Mouse (Mus musculus) monocyte, adult 5-6 weeks (primary cell): ENCODE measurements around the gene Dnm2. TPM values are rescaled to one million over a fixed set of nuclear protein-coding genes. Genes with fewer than 3 reads are reported as not detected.
"Not testable (repeated sequence)": the region's sequence is repeated elsewhere in the genome, so short reads cannot be mapped to it uniquely, and the experiment has no call there.

Experiments used
- ATAC-seq: fragments of 153-309, 156-312 bp; replicated peaks from 2 replicates; pipeline ENCODE4 v1.8.0; 2017; ENCODE audit warnings: mild to moderate bottlenecking; ENCODE audit not compliant: low TSS enrichment, insufficient number of reproducible peaks, severe bottlenecking, poor library complexity, low FRiP score
- total RNA-seq: library from RNA; stranded (forward); fragments of 200-1000, 200-491, 200-594 nt; gene quantifications from 3 replicates; pipeline ENCODE4 v1.2.3, GENCODE M21; 2017

Gene Dnm2
- total RNA-seq, 1 experiment from 2014 or later = 178 TPM

GRCm38 (mm10) chr9:21493907-21494306 is 69.2 kb downstream of the Dnm2 start:
- ATAC-seq = no peak

DNA sequence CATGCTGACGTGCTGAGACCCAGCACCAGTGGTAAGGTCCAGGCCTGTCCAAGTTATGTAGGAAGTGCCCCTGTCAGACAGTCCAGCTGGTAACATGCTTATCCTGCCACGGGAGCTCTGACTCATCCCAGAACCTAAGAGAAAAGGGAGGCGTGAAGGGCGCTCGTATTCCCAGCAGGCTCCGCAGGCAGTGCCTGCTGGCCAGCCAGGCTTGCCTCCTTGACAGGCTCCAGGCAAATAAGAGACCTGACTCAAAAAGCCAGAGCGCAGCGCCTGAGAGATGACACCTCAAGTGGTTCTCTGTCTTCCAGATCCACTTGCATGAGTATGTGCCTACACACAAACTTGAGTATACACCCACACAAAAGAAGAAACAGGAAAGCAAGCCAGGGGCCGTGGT is 70.0 kb downstream of the Dnm2 start:
- no peak for ATAC-seq

DNA sequence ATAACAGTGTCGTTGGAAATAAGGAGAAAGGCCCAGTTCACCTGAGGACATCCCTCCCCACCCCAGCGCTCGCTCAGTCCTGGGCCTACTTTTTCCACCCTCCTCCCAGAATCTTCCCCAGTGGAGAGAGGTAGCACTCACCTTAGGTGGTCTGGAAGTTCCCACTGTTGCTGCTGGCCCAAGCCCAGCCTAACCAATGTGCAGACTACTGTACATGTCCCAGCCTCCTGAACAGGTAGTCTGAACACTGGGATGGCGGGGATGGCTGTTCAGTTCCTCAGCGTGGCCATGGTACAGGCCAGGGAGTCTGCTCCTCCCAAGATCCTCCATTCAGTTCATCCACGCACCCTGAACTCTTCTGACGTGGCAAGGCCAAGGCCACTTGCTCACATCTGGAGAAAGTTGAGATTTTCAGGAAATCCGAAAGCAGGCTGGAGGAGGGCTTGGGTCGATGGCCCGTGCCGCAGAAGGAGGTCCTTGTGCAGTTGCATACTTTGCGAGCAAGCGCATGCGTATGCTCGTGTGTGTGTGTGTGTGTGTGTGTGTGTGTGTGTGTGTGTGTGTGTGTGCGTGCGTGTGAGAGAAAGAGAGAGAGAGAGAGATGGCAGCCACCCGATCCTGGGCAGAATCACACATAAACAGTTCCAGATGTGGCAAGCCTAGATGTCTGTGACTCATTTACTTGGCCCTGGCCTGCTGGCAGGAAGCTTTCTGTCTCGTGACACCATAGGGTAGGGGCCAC is 71.8 kb downstream of the Dnm2 start:
- ATAC-seq = no peak

DNA sequence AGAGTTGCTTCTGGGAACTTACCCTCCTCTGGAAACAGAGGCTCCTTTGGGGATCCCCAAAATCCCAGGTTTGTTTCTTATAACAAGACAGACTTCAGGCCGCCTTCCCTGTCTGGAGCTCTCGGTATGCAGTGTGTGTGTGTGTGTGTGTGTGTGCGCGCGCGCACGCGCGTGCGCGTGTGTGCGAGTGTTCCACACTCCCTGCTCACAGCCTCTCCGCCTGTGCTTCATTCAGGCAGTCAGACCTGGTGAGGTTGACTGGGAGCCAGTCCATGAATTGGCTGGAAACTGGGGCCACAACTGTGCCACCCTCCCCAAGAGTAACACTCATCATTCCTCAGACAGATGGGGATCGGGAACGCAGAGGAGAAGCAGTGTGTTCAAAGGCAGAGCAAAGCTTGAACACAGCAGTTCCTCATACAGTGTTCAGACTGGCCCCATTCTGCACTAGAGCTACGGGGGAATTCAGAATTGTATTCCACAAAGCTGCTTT is 72.4 kb downstream of the Dnm2 start:
- no peak for ATAC-seq

GRCm38 (mm10) chr9:21497664-21498063 is 73.0 kb downstream of the Dnm2 start:
- ATAC-seq = no peak

DNA sequence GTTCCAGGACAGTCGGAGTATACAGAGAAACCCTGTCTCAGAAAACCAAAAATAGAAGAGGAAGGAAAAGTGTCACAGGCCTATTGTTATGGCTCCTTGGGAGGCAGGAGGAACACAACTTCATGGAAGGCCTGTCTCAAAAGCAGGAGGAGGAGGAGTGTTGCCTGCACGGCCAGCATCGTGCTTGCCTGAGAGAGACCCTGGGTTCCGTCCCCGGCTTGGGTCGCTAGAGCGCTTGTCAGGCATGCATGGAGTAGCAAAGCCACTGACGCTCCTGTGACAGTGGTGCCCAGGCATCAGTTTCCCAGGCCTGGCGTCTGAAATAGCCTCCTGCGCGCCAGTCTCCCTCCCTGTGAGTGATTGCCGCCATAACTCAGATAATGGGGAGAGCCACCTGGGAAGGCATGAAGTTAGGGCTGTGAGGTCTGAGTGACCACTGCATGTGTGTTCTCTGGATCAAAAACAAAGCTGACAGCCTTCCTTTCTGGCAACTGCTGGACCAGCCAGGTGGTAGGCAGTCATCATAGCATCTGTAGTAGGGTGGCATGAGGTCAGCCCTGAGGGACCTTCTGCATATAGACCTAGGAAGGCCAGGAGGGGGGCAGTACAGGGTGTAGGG is 73.7 kb downstream of the Dnm2 start:
- no peak for ATAC-seq

DNA sequence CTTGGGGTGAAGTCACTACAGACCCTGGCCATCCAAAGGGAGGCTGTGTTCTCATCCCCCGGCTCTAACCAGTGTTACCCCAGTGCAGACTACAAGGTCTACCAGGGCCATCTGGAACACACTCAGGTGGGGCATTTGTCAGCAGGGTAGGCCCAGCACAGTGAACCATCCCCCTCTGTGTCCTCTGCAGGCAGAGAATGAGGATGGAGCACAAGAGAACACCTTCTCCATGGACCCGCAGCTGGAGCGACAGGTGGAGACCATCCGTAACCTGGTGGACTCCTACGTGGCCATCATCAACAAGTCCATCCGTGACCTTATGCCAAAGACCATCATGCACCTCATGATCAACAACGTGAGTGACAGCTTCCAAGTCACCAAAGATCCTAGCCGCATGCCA is 78.6 kb downstream of the Dnm2 start:
- ATAC-seq = no peak

DNA sequence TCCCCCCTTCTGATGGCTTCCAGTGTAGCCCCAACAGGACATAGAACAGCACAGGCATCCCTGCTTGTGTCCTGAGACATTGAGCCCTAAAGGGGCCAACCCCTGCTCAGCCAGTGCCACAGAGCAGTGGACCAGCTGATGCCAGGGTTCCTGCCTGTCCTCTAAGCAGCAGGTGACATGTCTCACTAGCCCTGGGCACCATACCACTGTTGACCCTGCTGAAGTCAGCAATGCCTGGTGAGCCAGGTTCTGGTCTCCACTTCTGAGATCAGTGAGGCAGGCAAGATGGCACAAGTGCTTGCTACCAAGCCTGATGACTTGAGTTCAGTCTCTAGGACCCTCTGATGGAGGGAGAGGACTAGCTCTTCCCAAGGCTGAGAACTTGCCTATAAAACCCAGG is 81.1 kb downstream of the Dnm2 start:
- no peak for ATAC-seq

DNA sequence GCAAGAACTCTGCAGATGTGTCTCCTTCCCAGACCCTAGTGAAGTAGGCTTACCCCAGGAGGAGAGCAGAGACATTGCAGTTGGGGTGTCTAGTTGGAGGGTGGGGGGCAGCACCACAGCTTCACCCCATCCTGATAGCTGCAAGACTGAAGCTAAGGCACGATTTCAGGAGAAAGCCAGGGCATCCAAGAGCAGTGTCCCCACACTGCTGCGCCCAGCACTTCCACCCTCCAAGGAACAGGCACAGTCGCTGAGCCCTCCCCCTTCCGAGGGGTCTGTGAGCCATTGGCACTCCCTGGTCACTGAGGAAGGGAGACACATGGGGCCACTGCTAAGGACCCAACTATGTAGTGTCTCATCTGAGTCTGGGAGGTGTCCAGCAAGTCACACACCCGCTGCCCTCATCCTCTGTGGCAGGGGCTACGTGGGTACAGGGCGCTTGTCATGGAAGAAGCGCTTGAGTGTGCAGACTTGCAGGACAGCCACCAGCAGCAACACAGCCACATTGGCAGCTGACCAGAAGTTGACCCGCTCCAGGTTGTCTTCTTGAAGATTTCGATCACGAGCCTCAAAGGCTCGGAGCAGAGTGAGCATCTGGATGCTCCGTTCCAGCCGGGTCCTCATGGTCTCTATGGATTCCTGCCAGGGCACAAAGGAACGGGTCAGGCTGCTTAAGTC is 83.2 kb downstream of the Dnm2 start:
- no peak for ATAC-seq

DNA sequence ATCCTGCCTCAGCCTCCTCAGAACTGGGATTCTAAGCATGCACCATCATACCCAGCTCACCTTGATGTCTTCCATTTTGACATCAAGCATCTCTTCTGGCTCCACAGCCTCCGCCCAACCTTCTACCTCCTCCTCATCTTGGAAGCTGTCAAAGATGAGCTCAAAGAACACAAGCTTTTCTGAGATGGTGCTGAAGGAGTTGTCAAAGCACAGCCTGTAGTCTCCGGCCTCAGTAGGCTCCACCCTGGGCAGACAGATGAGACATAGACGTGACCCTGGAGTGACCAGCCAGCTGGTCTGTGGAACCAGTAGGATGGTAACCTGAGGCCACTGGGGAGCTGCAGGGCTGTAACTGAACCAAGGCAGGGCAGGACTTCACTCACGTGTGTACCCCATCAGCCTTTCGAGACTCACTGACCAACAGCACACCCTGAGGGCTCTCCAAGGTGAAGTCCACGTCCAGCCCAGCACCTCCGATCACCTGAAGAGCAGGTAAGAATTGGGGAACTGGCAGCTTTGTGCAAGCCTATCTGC is 84.2 kb downstream of the Dnm2 start:
- ATAC-seq = no peak

GRCm38 (mm10) chr9:21509772-21510688 is 85.3 kb downstream of the Dnm2 start, which contains the start of gene Tmed1:
Gene Tmed1, minus strand, starts transcription at chr9:21510252.
- ATAC-seq = peak; percentile 83

GRCm38 (mm10) chr9:21510689-21511015 is 85.9 kb downstream of the Dnm2 start:
- peak; percentile 1; the same call in 1 of the 2 replicates for ATAC-seq

- no peak for ATAC-seq
Measured at GRCm38 (mm10) chr9:21511052-21511451, 86.3 kb downstream of the Dnm2 start.

GRCm38 (mm10) chr9:21513466-21513865 is 88.8 kb downstream of the Dnm2 start:
- no peak for ATAC-seq

GRCm38 (mm10) chr9:21517947-21518495 is 93.3 kb downstream of the Dnm2 start:
- no peak for ATAC-seq

GRCm38 (mm10) chr9:21518690-21519089 is 94.0 kb downstream of the Dnm2 start:
- ATAC-seq = not testable (repeated sequence)

GRCm38 (mm10) chr9:21525142-21525936 is 100.6 kb downstream of the Dnm2 start:
- ATAC-seq = 0 out of 2 replicates have a peak, but pooled peaks have one; percentile 37
